Mouse (Mus musculus) spleen, adult 2 months (tissue): ENCODE results near the gene Mt3.

Experiments used
- CTCF ChIP-seq: fragments of 200-500 bp; IDR thresholded peaks from 2 replicates; pipeline ENCODE4 v1.5.1; 2011; ENCODE audit warnings: mild to moderate bottlenecking, inconsistent platforms; ENCODE audit not compliant: insufficient read depth, insufficient read length, insufficient replicate concordance; ENCODE audit errors: extremely low read depth
- POLR2A ChIP-seq: fragments of 200-500 bp; IDR thresholded peaks from 2 replicates; pipeline ENCODE4 v1.6.1; 2011; ENCODE audit warnings: low read depth, low read length, inconsistent platforms

- TF ChIP-seq CTCF (peak; percentile 50; the same call in 1 of the 2 replicates), POLR2A (no peak)
Observed at GRCm38 (mm10) chr8:94199202-94199869, 46.9 kb downstream of the Mt3 start.
